Mouse (Mus musculus): ENCODE measurements around the gene Ppa2.

Ppa2 gene

GRCm38 (mm10) chr3:133405636-133406035 lies 95.7 kb downstream of the Ppa2 start:
- DNase-seq: no peak

GRCm38 (mm10) chr3:133406248-133406647 lies 96.3 kb downstream of the Ppa2 start:
- DNase-seq: no peak

GRCm38 (mm10) chr3:133411123-133411675 lies 101.3 kb downstream of the Ppa2 start:
- DNase-seq: no peak

GRCm38 (mm10) chr3:133411768-133412167 lies 101.9 kb downstream of the Ppa2 start:
- DNase-seq: no peak

GRCm38 (mm10) chr3:133414747-133415146 lies 104.8 kb downstream of the Ppa2 start:
- DNase-seq: no peak

GRCm38 (mm10) chr3:133423073-133423472 lies 113.2 kb downstream of the Ppa2 start:
- no peak for DNase-seq

All from cerebellum, adult 9-10 months (tissue).